ENCODE assay signal across 10 mouse cellular contexts in the genomic region with DNA sequence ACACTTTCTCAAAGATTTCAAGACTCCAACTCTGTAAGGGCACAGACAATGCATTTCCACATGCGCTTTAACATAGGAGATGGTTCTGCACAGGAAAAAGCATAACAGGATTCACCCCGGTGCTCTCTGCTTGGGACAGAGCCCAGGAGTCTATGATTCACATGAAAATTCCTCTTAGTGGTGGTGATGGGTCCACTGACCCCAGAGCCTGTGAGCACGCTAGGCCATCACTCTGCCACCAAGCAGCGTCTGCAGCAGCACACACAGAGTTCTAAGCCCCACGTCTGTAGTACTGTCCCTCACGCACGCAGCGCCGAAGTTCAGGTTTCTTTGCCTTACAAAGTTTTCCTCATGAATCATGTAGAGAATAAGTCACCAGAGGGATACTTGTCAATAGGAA.
"Had no signal": no experiment of that assay in that cellular context is flagged by ENCODE, and none has a peak within 500 bp of the region (broad histone marks: within the 10 kb centered on the region; RNA-seq: fewer than 3 reads in every experiment).

No protein-coding gene starts in this region.

- DNase-seq: gastrocnemius, postnatal 25 days; heart, adult 18-20 months; heart, postnatal 10 days; kidney, adult 11 months; kidney, adult 2 months; kidney, adult 9 months; kidney, postnatal 14 days; kidney, postnatal 4 days; liver; liver, embryonic 13.5 days had no signal
